Mouse (Mus musculus) embryo, embryonic 11 days (tissue): ENCODE data around the gene Fam117b.
A peak's percentile ranks its signal among the peaks of the same experiment; 100 is the strongest.

Experiments used
- DNase-seq: peaks from one replicate; pipeline ENCODE4 v3.0.0-alpha.2; 2015

Fam117b gene

DNA sequence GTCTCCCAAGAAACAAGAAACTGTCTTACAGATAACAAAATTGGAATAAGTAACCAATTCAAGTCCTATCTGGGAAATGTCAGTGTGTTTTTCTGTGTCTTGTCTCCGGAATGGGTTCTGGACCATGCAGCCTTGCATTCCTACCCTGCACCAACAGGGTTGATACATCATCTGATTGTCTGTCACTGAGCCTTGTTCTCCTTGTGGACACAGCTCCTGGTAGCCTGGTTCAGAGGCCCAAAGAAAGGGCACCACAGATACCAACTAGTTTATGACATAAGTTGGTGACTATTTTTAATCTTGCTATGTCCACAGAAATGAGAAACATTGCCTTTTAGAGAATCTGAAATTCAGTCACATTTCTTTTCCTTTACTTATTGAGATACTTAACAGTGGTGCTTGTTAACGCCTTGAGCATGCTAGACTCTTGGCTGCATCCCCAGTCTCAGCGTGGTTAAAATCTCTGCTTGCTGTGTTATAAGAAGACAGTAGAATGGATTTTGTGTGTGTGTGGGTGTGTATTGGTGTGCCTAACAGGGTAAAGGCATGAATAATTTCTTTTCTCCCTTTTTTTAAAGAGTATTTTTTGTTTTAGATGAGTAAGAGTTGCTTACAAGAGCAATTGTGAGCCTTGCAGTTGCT, 74.7 kb downstream of the Fam117b start:
- DNase-seq: no peak

DNA sequence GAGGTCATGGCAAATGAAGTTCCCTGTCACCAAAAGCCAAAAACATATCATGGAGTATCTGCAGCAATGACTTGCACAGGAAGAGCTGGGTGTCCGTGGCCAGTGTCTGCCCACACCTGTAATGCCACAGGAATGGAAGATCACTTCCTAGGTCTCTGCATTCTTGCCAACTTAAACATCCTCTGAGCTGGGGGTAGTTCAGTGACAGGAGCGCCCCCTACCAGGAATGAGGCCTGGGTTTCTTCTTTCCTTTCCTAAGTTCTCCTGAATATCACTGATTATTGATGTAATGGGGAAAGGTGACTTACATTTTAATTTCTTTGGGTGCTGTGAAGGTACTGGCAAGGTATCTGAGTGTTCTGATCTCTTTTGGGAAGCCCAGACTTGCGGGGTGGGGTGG, 82.8 kb downstream of the Fam117b start:
- no peak for DNase-seq

DNA sequence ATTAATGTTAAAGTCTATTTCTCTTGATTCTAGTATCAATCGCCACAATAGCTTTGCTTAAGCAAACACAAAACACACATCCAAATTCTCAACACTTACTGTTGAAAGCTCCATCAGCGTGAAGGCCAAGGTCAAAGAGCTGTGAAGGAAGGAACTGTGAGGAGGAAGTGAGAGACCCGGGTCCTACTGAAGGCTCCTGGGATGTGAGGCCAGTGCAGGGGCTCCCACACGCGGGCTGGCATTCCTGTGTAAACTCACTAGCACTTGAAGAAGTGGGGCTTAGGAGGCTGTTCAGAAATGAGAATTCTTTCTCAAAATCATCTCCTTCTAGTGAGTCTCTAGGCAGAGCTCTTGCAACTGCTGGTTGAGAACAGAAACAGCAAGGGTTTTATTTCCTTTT, 84.5 kb downstream of the Fam117b start:
- no peak for DNase-seq

DNA sequence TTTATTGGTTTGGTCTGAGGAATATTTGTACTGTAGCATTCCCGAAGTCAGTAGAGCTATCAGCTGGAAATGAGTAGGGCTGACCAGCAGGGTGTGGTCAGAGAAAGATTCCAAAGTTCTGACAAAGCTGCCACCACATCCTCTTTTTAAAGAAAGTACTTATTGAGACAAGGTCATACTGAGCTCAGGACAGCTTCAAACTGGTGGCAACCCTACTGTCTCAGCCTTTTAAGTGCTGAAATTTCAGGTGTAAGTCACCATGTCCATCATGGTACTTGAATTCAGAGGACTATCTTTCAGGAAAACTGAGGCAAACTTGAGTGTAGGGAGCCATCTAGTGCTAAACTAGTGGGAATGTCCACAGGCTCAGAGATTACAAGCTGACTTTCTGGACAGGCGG, 87.5 kb downstream of the Fam117b start:
- DNase-seq: peak; percentile 23

DNA sequence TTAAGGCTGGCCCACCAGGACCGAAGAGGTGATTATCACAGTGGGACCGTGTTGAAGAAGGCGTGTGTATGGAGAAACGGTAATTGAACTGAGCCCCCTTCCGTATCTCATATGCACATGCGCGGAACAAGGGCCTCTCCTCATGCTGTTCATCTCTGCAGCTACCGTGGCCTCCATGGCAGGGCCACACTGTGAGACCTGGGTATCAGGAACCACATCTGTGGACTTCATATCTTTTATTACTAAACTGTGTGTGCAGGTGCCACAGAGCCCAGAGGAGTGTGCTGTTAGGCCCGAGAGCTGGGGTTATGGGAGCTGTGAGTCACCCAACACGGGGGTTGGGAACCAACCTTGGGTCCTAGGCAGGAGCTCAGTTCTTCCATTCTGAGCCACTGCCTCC, 94.5 kb downstream of the Fam117b start:
- DNase-seq: no peak

DNA sequence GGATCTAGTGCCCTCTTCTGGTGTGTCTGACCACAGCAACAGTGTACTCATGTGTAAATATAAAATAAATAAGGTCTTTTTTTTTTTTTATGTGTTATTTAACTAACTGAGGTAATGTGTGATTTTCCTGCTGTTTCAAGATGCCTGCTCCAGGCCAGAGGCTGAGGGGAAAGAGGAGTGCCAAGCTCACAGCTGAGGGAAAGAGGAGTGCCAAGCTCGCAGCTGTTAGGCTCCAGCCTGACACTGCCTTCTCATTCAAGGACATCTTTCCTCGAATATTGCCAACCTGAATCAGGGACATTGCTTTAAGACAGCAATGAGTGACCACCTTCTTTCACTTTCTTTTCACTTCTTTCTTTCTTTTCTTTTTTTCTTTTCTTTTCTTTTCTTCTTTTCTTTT, 95.9 kb downstream of the Fam117b start:
- DNase-seq: no peak

DNA sequence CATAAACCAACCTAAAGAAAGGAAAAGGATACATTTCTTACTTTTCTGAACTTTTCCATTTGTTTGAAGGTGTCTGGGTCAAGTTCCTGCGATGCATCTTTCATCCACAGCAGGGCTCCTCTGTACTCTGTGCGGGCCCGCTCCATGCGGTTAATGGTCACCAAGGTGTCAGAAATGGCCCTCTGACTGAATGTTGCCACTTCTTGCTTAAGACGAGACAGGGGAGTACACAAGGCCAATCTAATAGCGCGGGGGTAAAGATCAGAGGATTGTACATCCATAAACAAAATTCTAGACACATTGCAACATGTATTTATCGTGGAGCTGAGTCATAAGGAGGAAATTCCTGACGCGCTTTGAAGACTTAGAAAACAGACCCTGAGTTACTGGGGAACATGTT, 101.0 kb downstream of the Fam117b start:
- no peak for DNase-seq

DNA sequence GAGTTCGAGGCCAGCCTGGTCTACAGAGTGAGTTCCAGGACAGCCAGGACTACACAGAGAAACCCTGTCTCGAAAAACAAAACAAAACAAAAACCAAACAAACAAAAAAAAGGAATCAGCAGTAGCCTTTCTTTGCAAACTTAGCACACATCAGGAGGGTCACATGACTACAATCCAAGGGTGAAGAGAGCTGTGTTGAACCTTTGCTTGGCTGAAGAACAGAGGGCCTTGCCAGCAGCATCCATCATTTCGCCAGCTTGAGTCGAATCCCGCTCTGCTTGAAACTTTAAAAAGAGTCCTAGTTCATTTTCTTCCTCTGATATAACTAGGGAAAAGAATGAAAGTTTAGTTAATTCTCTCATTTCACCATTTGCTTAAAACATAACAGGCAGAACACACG, 102.7 kb downstream of the Fam117b start:
- no peak for DNase-seq

DNA sequence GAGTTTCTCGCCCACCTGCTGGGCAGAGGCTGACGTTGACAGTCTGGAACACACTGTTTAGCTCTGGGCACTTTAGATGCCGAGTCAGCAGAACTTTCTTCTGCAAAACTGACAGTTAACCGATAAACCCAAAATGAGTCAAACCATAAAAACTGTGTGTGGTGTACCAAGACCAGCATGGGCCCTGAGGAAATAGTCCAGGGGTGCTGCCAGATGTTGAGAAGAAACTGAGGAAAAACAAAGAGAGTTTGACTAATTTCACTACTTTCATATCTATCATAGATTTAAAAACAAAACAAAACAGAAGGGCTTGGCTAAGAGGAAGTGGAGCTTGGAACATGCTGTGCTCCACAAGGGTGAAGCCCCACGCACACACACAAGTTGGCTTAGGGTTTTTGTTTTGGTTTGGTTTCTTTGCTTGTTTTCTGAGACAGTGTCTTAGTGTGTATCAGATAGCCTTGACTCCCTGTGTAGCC, 103.4 kb downstream of the Fam117b start:
- no peak for DNase-seq

DNA sequence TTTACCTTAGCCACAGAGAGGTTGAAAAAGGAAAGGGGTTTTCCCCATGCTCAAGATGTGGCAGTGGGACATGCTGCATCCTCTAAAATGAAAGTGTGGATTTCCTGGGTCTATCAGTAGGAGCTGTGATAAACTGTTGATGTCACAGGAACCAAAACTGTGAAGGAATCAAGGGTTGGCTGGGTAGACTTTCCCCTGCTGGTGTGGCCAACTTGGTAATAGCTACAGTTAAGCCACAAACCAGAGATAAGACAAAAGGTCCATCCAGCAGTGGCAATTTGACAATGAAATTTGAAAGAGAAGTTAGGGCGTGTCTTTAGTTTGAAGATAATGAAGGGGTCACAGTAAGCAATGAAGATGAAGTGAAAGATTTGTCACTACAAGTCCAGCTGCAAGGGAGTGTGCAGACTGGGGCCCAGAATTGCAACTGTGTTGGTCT, 104.2 kb downstream of the Fam117b start:
- DNase-seq: no peak
